Mouse (Mus musculus): Measurements from ENCODE around the gene Cdca7l. TPM values are rescaled to one million over a fixed set of nuclear protein-coding genes. Genes with fewer than 3 reads are reported as not detected.
A peak's percentile ranks its signal among the peaks of the same experiment; 100 is the strongest.

Gene Cdca7l
- total and polyA plus RNA-seq, 3 experiments: 0.10 to 0.23 (median 0.16) TPM

DNA sequence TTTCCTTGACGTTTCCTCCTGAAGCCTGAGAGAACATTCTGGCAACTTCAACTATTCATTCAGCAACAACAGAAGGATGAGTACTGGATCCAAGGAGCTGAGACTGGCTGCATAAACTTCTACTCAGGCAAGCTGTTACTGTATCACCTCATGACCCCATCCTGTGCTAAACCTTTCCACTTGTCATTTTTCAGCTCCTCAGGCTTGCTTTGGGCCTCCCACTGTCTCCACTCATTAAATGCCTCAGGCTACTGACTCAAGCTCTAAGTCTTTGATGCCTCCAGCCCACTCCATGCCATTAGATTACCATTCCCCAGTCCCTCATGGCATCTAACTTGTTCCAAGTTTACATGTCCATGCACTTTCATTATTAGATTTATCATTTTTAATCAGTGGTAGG, 38.6 kb downstream of the Cdca7l start:
- 0 out of 2 replicates have a peak, but pooled peaks cover 1% of the 10 kb centered on the region for H3K27me3 ChIP-seq (ENCODE audit: control insufficient read depth, insufficient read depth, low read length)
- H3K4me1 ChIP-seq (ENCODE audit: control insufficient read depth, insufficient read depth, low read length): no peaks in the 10 kb centered on the region
- TF ChIP-seq CTCF (IDR thresholded peaks at IDR 0.05) (no peak), POLR2A (IDR thresholded peaks at IDR 0.05; ENCODE audit: insufficient read depth, low read depth, low read length) (no peak), EP300 (IDR thresholded peaks at IDR 0.05; ENCODE audit: insufficient read depth, low read depth, low read length) (no peak)
- H3K36me3 ChIP-seq (ENCODE audit: control insufficient read depth, insufficient read depth, low read length): no peaks in the 10 kb centered on the region
- DNase-seq: no peak
- H3K4me3 ChIP-seq: no peak overlapping the region
- H3K79me2 ChIP-seq (replicated peaks; ENCODE audit: control insufficient read depth, insufficient read depth, low read length): no peaks in the 10 kb centered on the region
- 75% methylated on average over 1 of the region's 1 CpGs for WGBS
- no peak overlapping the region for H3K9ac ChIP-seq (ENCODE audit: low read depth, low read length)
- H3K27ac ChIP-seq: no peak overlapping the region
- intact Hi-C loops (cut with DNase I): no loop called here

DNA sequence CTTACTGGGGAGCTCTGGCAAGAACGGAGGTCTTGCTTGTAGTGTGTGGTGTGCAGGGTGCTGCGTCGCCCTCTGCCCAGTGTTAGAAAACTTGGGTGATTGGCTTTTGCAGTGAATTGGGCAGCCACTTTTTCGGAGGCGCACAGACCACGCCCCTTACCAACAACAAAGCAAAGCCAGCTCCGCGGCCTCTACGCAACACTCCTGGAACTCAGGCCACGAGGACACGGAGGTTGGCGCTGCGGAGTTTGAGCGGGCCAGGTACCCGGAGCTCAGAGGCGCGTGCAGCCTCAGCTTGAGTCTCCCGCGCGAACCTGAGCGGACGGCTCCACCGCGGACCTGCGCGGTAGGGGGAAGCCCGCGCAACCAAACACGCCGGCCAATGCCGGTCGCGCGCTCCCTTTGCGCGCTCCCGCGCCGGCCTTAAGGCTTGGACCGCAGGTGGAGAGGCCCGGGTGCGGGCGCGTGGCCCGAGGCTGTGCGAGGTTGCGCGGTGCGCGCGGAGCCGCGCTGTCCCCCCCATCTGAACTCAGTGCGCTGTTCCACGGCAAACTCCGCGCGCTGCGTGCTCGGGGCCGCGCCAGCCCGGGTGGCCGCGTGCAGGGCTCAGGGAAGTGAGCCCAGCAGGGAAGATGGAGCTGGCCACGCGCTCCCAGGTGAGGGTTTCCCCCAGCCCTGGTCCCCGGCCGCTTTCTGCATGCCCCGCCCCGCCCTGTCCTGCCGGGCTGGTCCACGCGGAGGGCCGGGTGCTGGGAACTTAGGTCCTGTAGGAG, 39.4 kb downstream of the Cdca7l start:
- H3K79me2 ChIP-seq (replicated peaks; ENCODE audit: control insufficient read depth, insufficient read depth, low read length): no peaks in the 10 kb centered on the region
- H3K4me1 ChIP-seq (ENCODE audit: control insufficient read depth, insufficient read depth, low read length): no peaks in the 10 kb centered on the region
- 0 out of 2 replicates have a peak, but pooled peaks cover 1% of the 10 kb centered on the region for H3K27me3 ChIP-seq (ENCODE audit: control insufficient read depth, insufficient read depth, low read length)
- no peak overlapping the region for H3K27ac ChIP-seq
- H3K36me3 ChIP-seq (ENCODE audit: control insufficient read depth, insufficient read depth, low read length): no peaks in the 10 kb centered on the region
- peak overlapping the region; percentile 68 for H3K4me3 ChIP-seq
- 1% methylated on average over 75 of the region's 75 CpGs for WGBS
- intact Hi-C loops (cut with DNase I): no loop called here
- peak overlapping the region; percentile 36; the same call in 1 of the 2 replicates for H3K9ac ChIP-seq (ENCODE audit: low read depth, low read length)
- TF ChIP-seq POLR2A (IDR thresholded peaks at IDR 0.05; ENCODE audit: insufficient read depth, low read depth, low read length): no peak
- TF ChIP-seq CTCF (IDR thresholded peaks at IDR 0.05): no peak
- no peak for TF ChIP-seq EP300 (IDR thresholded peaks at IDR 0.05; ENCODE audit: insufficient read depth, low read depth, low read length)
- DNase-seq: peak; percentile 63 to 64

DNA sequence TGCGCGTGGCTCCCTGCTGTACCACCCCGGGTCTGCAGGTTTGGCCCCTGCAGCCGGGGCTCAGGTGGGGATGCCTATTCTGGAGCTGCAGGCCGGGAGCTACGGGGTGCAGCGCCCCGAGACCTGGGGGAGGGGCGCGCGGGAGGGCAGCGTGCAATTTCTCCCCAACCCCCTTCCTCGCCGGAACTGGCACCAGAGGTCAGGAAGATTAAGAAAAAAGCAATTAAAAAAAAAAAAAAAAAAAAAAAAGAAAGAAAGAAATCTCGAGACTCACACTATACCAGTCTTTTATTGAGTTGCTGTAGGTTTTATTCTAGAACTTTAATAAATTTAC, 40.0 kb downstream of the Cdca7l start:
- peak overlapping the region; percentile 68 for H3K4me3 ChIP-seq
- H3K27ac ChIP-seq: no peak overlapping the region
- H3K4me1 ChIP-seq (ENCODE audit: control insufficient read depth, insufficient read depth, low read length): no peaks in the 10 kb centered on the region
- H3K79me2 ChIP-seq (replicated peaks; ENCODE audit: control insufficient read depth, insufficient read depth, low read length): no peaks in the 10 kb centered on the region
- 3% methylated on average over 15 of the region's 15 CpGs for WGBS
- no peak for DNase-seq
- H3K27me3 ChIP-seq (ENCODE audit: control insufficient read depth, insufficient read depth, low read length): 0 out of 2 replicates have a peak, but pooled peaks cover 1% of the 10 kb centered on the region
- no peaks in the 10 kb centered on the region for H3K36me3 ChIP-seq (ENCODE audit: control insufficient read depth, insufficient read depth, low read length)
- TF ChIP-seq CTCF (IDR thresholded peaks at IDR 0.05): no peak
- TF ChIP-seq EP300 (IDR thresholded peaks at IDR 0.05; ENCODE audit: insufficient read depth, low read depth, low read length): no peak
- TF ChIP-seq POLR2A (IDR thresholded peaks at IDR 0.05; ENCODE audit: insufficient read depth, low read depth, low read length): no peak
- H3K9ac ChIP-seq (ENCODE audit: low read depth, low read length): peak overlapping the region; percentile 26; the same call in 1 of the 2 replicates
- intact Hi-C loops (cut with DNase I): no loop called here

DNA sequence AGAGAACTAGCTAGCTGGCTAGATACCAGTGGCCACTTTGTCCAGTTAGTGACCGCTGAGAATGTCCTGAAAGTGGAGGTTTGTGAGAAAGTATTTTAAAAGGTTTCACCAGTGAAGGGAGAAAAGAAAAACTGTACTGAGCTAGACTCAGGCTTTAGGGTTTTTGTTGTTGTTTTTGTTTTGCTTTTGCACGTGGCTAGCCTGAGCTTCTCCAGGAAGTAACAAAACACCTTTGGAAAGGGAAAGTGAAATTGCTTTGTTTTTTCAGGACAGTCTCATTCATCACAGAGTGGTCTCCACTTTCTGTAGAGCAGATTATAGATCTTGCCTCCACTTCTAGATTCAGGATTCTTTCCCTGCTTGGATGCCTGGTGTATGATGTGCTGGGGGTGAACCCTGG, 40.8 kb downstream of the Cdca7l start:
- Histone ChIP-seq H3K27me3 (ENCODE audit: control insufficient read depth, insufficient read depth, low read length) (0 out of 2 replicates have a peak, but pooled peaks cover 1% of the 10 kb centered on the region), H3K9ac (ENCODE audit: low read depth, low read length) (no peak overlapping the region), H3K36me3 (ENCODE audit: control insufficient read depth, insufficient read depth, low read length) (no peaks in the 10 kb centered on the region), H3K4me1 (ENCODE audit: control insufficient read depth, insufficient read depth, low read length) (no peaks in the 10 kb centered on the region), H3K27ac (no peak overlapping the region), H3K79me2 (replicated peaks; ENCODE audit: control insufficient read depth, insufficient read depth, low read length) (no peaks in the 10 kb centered on the region), H3K4me3 (no peak overlapping the region)
- intact Hi-C loops (cut with DNase I): no loop called here
- no peak for DNase-seq
- no peak for TF ChIP-seq EP300 (IDR thresholded peaks at IDR 0.05; ENCODE audit: insufficient read depth, low read depth, low read length)
- no peak for TF ChIP-seq POLR2A (IDR thresholded peaks at IDR 0.05; ENCODE audit: insufficient read depth, low read depth, low read length)
- 61% methylated on average over 2 of the region's 2 CpGs for WGBS

DNA sequence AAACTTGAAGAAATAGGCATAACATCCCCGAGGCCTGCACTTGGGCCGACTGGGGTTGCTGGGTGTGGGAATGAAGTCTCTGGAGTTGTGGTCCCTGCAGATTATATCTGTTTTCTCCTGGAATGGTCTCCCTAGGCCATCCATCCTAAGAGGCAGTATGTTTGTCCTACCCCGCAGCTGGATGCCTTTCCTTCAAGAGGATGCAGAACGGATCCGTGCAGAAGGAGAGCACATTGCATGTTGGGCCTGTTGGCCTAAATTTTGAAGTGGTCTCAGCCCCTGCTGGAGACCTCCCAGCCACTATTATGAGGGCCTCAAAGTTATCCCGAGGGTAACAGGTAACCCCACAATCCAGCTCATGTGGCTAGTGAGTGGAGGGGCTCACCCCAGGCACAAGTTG, 44.5 kb downstream of the Cdca7l start:
- intact Hi-C loops (cut with DNase I): no loop called here
- Histone ChIP-seq H3K79me2 (replicated peaks; ENCODE audit: control insufficient read depth, insufficient read depth, low read length) (no peaks in the 10 kb centered on the region), H3K36me3 (ENCODE audit: control insufficient read depth, insufficient read depth, low read length) (no peaks in the 10 kb centered on the region), H3K27me3 (ENCODE audit: control insufficient read depth, insufficient read depth, low read length) (0 out of 2 replicates have a peak, but pooled peaks cover 1% of the 10 kb centered on the region), H3K4me3 (no peak overlapping the region), H3K4me1 (ENCODE audit: control insufficient read depth, insufficient read depth, low read length) (no peaks in the 10 kb centered on the region), H3K27ac (no peak overlapping the region), H3K9ac (ENCODE audit: low read depth, low read length) (no peak overlapping the region)
- no peak for DNase-seq
- 93% methylated on average over 6 of the region's 6 CpGs for WGBS
- TF ChIP-seq EP300 (IDR thresholded peaks at IDR 0.05; ENCODE audit: insufficient read depth, low read depth, low read length): no peak
- TF ChIP-seq CTCF (IDR thresholded peaks at IDR 0.05): no peak
- TF ChIP-seq POLR2A (IDR thresholded peaks at IDR 0.05; ENCODE audit: insufficient read depth, low read depth, low read length): no peak

DNA sequence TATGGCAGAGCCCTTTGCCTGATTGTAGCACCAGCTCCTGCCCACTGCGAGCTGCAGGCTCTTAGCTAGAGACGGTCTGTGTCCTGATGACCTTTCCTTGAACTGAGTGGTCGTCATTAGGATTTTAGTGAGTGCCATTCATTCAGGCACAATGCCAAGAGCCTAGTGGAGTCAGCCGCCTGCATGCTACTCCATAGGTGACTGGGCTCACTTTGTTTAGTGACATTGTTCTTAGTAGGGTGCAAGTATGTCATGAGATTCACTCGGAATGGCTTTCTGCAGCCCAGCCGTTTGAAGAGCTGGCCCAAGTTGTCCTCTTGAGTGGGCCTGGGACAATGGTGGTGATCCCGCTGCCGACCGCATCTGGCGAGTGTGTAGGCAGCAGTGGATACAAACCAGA, 46.4 kb downstream of the Cdca7l start:
- DNase-seq: no peak
- WGBS: 65% methylated on average over 10 of the region's 10 CpGs
- TF ChIP-seq POLR2A (IDR thresholded peaks at IDR 0.05; ENCODE audit: insufficient read depth, low read depth, low read length): no peak
- TF ChIP-seq CTCF (IDR thresholded peaks at IDR 0.05): no peak
- no peak for TF ChIP-seq EP300 (IDR thresholded peaks at IDR 0.05; ENCODE audit: insufficient read depth, low read depth, low read length)
- intact Hi-C loops (cut with DNase I): loop anchor here (5.0 kb wide), 2 partner anchors 448 to 463 kb away; no protein-coding TSS in a partner anchor
- no peak overlapping the region for H3K4me3 ChIP-seq
- H3K4me1 ChIP-seq (ENCODE audit: control insufficient read depth, insufficient read depth, low read length): no peaks in the 10 kb centered on the region
- no peak overlapping the region for H3K9ac ChIP-seq (ENCODE audit: low read depth, low read length)
- no peaks in the 10 kb centered on the region for H3K36me3 ChIP-seq (ENCODE audit: control insufficient read depth, insufficient read depth, low read length)
- no peaks in the 10 kb centered on the region for H3K79me2 ChIP-seq (replicated peaks; ENCODE audit: control insufficient read depth, insufficient read depth, low read length)
- H3K27ac ChIP-seq: no peak overlapping the region
- H3K27me3 ChIP-seq (ENCODE audit: control insufficient read depth, insufficient read depth, low read length): no peaks in the 10 kb centered on the region

Measured in heart, adult 2 months (tissue).